Mouse (Mus musculus) heart, postnatal 0 days (tissue): ENCODE measurements at regions not wholly inside any gene's neighbourhood (a gene's known extent, or its start where the extent isn't known, plus 50 kb on each side); places are given as distances from the start of the nearest gene placed in this dataset.

Experiments
- ATAC-seq: fragments of 200-750 bp; cut with Nextera tagmentation; 2 replicates; pipeline ENCODE4 v1.8.0; 2017; ENCODE audit warnings: low read depth, moderate number of reproducible peaks, moderate library complexity; ENCODE audit not compliant: insufficient read depth
- DNase-seq: peaks from one replicate; pipeline ENCODE4 v3.0.0-alpha.2; 2016; ENCODE audit warnings: low spot score
- H3K27ac ChIP-seq: fragments of 300-500 bp; sonication (generic); 2 replicates; pipeline ENCODE4 v1.5.1; 2014; ENCODE audit warnings: low read depth, mild to moderate bottlenecking
- H3K27me3 ChIP-seq: fragments of 300-500 bp; sonication (generic); 2 replicates; pipeline ENCODE4 v1.6.1; 2014; ENCODE audit warnings: low read length, mixed read lengths; ENCODE audit not compliant: control insufficient read depth, insufficient read depth
- H3K36me3 ChIP-seq: fragments of 300-500 bp; sonication (generic); replicated peaks from 2 replicates; pipeline ENCODE4 v1.6.1; 2014; ENCODE audit warnings: low read length, mixed read lengths; ENCODE audit not compliant: control insufficient read depth, insufficient read depth
- H3K4me1 ChIP-seq: fragments of 300-500 bp; sonication (generic); 2 replicates; pipeline ENCODE4 v1.6.1; 2014; ENCODE audit warnings: antibody characterized with exemption; ENCODE audit not compliant: control insufficient read depth, insufficient read depth
- H3K4me2 ChIP-seq: fragments of 300-500 bp; sonication (generic); 2 replicates; pipeline ENCODE4 v1.6.1; 2014; ENCODE audit warnings: low read depth, mild to moderate bottlenecking, low read length, moderate library complexity
- H3K4me3 ChIP-seq: fragments of 300-500 bp; sonication (generic); 2 replicates; pipeline ENCODE4 v1.5.1; 2014; ENCODE audit warnings: low read depth, low read length
- H3K9ac ChIP-seq: fragments of 300-500 bp; sonication (generic); replicated peaks from 2 replicates; pipeline ENCODE4 v1.6.1; 2014; ENCODE audit warnings: low read depth, low read length, mixed read lengths
- H3K9me3 ChIP-seq: fragments of 300-500 bp; sonication (generic); replicated peaks from 2 replicates; pipeline ENCODE4 v1.6.1; 2016; ENCODE audit warnings: low read length; ENCODE audit not compliant: control insufficient read depth
- CTCF ChIP-seq: IDR thresholded peaks from 2 replicates; pipeline ENCODE4 v1.5.1; 2016; ENCODE audit warnings: antibody characterized with exemption, control low read depth, low read depth
- EP300 ChIP-seq: IDR thresholded peaks from 2 replicates; pipeline ENCODE4 v1.6.1; 2016; ENCODE audit warnings: antibody characterized with exemption, low read depth
- WGBS: fragments of 180-500 bp; shearing (Covaris S2); extraction: QIAGEN DNeasy Blood & Tissue Kit; methylation state at CpG from one replicate; pipeline ENCODE4 v1.1.7; 2014; 5-methylcytosine and 5-hydroxymethylcytosine counted together

- no peak overlapping the region for H3K27ac ChIP-seq
- 86% methylated on average over 3 of the region's 3 CpGs for WGBS
- ATAC-seq, result no peak
- H3K27me3 ChIP-seq, result no peaks in the 10 kb centered on the region
- H3K4me1 ChIP-seq, result no peaks in the 10 kb centered on the region
- no peak overlapping the region for H3K4me3 ChIP-seq
- H3K4me2 ChIP-seq, result no peak overlapping the region
- H3K36me3 ChIP-seq, result no peaks in the 10 kb centered on the region
- DNase-seq, result no peak
- H3K9me3 ChIP-seq, result no peaks in the 10 kb centered on the region
- no peak overlapping the region for H3K9ac ChIP-seq
- TF ChIP-seq CTCF (no peak), EP300 (no peak)
These were observed 434.5 kb upstream of the Pou3f3 start for GRCm38 (mm10) chr1:42261031-42261430.

GRCm38 (mm10) chr1:42261800-42262199 lies 433.8 kb upstream of the Pou3f3 start:
- no peaks in the 10 kb centered on the region for H3K4me1 ChIP-seq
- no peak for DNase-seq
- ATAC-seq, result no peak
- H3K36me3 ChIP-seq, result no peaks in the 10 kb centered on the region
- 7% methylated on average over 13 of the region's 13 CpGs for WGBS
- no peak overlapping the region for H3K27ac ChIP-seq
- no peak overlapping the region for H3K9ac ChIP-seq
- peak overlapping the region; percentile 46 for H3K4me2 ChIP-seq
- H3K4me3 ChIP-seq, result peak overlapping the region; percentile 22
- H3K27me3 ChIP-seq, result no peaks in the 10 kb centered on the region
- no peak for TF ChIP-seq EP300
- no peak for TF ChIP-seq CTCF
- H3K9me3 ChIP-seq, result no peaks in the 10 kb centered on the region

DNA sequence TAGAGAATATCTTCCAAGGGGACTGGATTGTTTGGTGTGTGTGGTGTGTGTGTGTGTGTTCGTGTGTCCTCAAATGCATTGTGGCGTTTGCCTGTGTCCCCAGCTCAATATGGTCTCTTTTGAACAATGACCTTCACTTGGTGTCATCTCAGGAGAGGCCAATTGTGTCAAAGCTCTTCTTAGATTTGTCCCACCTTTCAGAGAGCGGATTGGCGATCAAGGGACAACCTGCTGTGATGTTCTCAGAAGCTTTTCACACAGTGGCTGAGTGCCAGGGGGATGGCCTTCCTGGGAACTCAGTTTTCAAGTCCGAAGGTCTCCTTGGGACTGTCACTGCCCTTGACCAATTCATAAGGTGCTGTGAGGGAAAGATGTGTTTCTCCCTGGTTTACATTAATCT lies 433.0 kb upstream of the Pou3f3 start:
- Histone ChIP-seq H3K4me3 (no peak overlapping the region), H3K27me3 (no peaks in the 10 kb centered on the region), H3K36me3 (no peaks in the 10 kb centered on the region), H3K9ac (no peak overlapping the region), H3K4me1 (no peaks in the 10 kb centered on the region), H3K27ac (no peak overlapping the region), H3K4me2 (no peak overlapping the region), H3K9me3 (no peaks in the 10 kb centered on the region)
- no peak for TF ChIP-seq CTCF
- TF ChIP-seq EP300, result no peak
- ATAC-seq, result no peak
- 75% methylated on average over 5 of the region's 5 CpGs for WGBS
- DNase-seq, result no peak

DNA sequence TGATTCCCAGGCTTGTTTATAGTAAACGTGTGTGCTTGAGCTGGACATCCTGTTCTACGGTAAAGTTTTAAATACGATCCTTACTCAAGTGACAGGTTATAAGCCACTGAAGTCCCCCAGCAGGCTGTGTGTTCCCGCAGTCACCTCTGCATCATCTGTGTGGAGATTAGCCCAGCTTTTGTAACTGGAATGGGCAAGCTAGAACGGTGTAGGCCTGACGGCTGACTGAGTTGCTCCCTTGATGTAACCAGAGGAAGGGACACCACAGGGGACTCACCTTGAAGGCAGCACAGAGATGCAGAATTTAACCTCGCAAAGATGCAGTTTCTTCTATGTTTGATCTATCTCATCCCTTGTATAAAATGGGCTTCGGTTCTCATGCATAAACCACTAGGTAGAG lies 418.4 kb upstream of the Pou3f3 start:
- no peak for DNase-seq

GRCm38 (mm10) chr1:42295841-42296240 lies 399.7 kb upstream of the Pou3f3 start:
- Histone ChIP-seq H3K9me3 (no peaks in the 10 kb centered on the region), H3K4me3 (no peak overlapping the region), H3K27ac (no peak overlapping the region), H3K36me3 (no peaks in the 10 kb centered on the region), H3K27me3 (no peaks in the 10 kb centered on the region), H3K9ac (no peak overlapping the region), H3K4me2 (no peak overlapping the region), H3K4me1 (no peaks in the 10 kb centered on the region)
- ATAC-seq, result no peak
- TF ChIP-seq EP300 (no peak), CTCF (no peak)
- no peak for DNase-seq
- 81% methylated on average over 10 of the region's 10 CpGs for WGBS

More for the DNA sequence above, 418.4 kb upstream of the Pou3f3 start:
- no peak overlapping the region for H3K9ac ChIP-seq
- ATAC-seq, result no peak
- no peaks in the 10 kb centered on the region for H3K4me1 ChIP-seq
- TF ChIP-seq EP300 (no peak), CTCF (no peak)
- 61% methylated on average over 8 of the region's 8 CpGs for WGBS
- H3K27me3 ChIP-seq, result no peaks in the 10 kb centered on the region
- no peak overlapping the region for H3K4me3 ChIP-seq
- H3K27ac ChIP-seq, result no peak overlapping the region
- H3K4me2 ChIP-seq, result no peak overlapping the region
- H3K9me3 ChIP-seq, result no peaks in the 10 kb centered on the region
- no peaks in the 10 kb centered on the region for H3K36me3 ChIP-seq

DNA sequence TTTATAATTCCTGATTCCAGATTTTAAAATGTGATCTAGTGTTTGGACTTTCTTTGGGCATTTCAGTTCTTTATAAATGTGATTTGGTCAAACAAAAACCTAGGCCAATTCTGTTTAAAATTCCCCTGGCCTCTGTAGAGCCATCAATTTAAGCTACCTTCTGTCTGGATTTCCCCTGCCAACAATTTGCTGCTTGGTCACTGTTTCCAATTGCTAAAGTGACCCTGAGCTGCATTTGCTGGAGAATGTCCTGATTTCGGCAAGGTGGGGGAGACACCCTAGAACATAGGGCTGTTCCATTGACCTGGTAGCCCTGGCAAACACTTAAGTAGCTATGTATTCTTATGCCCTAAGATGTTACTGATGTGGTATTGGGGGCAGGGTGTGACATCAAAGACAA lies 386.3 kb upstream of the Pou3f3 start:
- ATAC-seq, result no peak
- Histone ChIP-seq H3K27ac (no peak overlapping the region), H3K9me3 (no peaks in the 10 kb centered on the region), H3K4me2 (no peak overlapping the region), H3K9ac (no peak overlapping the region), H3K36me3 (no peaks in the 10 kb centered on the region), H3K4me3 (no peak overlapping the region), H3K27me3 (no peaks in the 10 kb centered on the region), H3K4me1 (no peaks in the 10 kb centered on the region)
- 80% methylated on average over 1 of the region's 1 CpGs for WGBS
- no peak for TF ChIP-seq CTCF
- TF ChIP-seq EP300, result no peak
- DNase-seq, result no peak
